Mouse (Mus musculus) hindbrain, embryonic 16.5 days (tissue): ENCODE results near the gene Zmiz1. TPM values are rescaled to one million over a fixed set of nuclear protein-coding genes. Genes with fewer than 3 reads are reported as not detected.

Experiments used
- ATAC-seq: fragments of 200-750 bp; cut with Nextera tagmentation; 2 replicates; pipeline ENCODE4 v1.8.0; 2017; ENCODE audit warnings: moderate TSS enrichment, moderate library complexity
- H3K27ac ChIP-seq: fragments of 300-500 bp; sonication (generic); 2 replicates; pipeline ENCODE4 v1.5.1; 2014; ENCODE audit warnings: low read depth, mild to moderate bottlenecking, control low read depth, low read length, moderate library complexity
- H3K27me3 ChIP-seq: fragments of 300-500 bp; sonication (generic); replicated peaks from 2 replicates; pipeline ENCODE4 v1.6.1; 2014; ENCODE audit warnings: low read length; ENCODE audit not compliant: control insufficient read depth, insufficient read depth
- H3K36me3 ChIP-seq: fragments of 300-500 bp; sonication (generic); 2 replicates; pipeline ENCODE4 v1.6.1; 2014; ENCODE audit warnings: mild to moderate bottlenecking, low read length, moderate library complexity, mixed read lengths; ENCODE audit not compliant: control insufficient read depth, insufficient read depth
- H3K4me1 ChIP-seq: fragments of 300-500 bp; sonication (generic); 2 replicates; pipeline ENCODE4 v1.6.1; 2014; ENCODE audit warnings: low read depth, low read length; ENCODE audit not compliant: control insufficient read depth, insufficient read depth
- H3K4me2 ChIP-seq: fragments of 300-500 bp; sonication (generic); 2 replicates; pipeline ENCODE4 v1.6.1; 2014; ENCODE audit warnings: mild to moderate bottlenecking, low read length, control low read depth, moderate library complexity
- H3K4me3 ChIP-seq: fragments of 300-500 bp; sonication (generic); 2 replicates; pipeline ENCODE4 v1.5.1; 2014; ENCODE audit warnings: mild to moderate bottlenecking, low read length, control low read depth, moderate library complexity
- H3K9ac ChIP-seq: fragments of 300-500 bp; sonication (generic); 2 replicates; pipeline ENCODE4 v1.6.1; 2014; ENCODE audit warnings: low read depth, mild to moderate bottlenecking, control low read depth, low read length, moderate library complexity
- H3K9me3 ChIP-seq: fragments of 300-500 bp; sonication (generic); 2 replicates; pipeline ENCODE4 v1.6.1; 2014; ENCODE audit warnings: mild to moderate bottlenecking, low read length, moderate library complexity; ENCODE audit not compliant: control insufficient read depth
- WGBS: fragments of 180-500 bp; shearing (Covaris S2); extraction: QIAGEN DNeasy Blood & Tissue Kit; methylation state at CpG from one replicate; pipeline ENCODE4 v1.1.7; 2014; 5-methylcytosine and 5-hydroxymethylcytosine counted together
- polyA plus RNA-seq: library from polyadenylated mRNA; unstranded; fragments of >200 nt; fragmentation: Nextera tagmentation; extraction: Ambion mirVana; gene quantifications from 2 replicates; pipeline ENCODE4 v1.2.1, GENCODE M21; 2015

The Zmiz1 gene
- polyA plus RNA-seq, 1 experiment from 2014 or later: 50.4 TPM

DNA sequence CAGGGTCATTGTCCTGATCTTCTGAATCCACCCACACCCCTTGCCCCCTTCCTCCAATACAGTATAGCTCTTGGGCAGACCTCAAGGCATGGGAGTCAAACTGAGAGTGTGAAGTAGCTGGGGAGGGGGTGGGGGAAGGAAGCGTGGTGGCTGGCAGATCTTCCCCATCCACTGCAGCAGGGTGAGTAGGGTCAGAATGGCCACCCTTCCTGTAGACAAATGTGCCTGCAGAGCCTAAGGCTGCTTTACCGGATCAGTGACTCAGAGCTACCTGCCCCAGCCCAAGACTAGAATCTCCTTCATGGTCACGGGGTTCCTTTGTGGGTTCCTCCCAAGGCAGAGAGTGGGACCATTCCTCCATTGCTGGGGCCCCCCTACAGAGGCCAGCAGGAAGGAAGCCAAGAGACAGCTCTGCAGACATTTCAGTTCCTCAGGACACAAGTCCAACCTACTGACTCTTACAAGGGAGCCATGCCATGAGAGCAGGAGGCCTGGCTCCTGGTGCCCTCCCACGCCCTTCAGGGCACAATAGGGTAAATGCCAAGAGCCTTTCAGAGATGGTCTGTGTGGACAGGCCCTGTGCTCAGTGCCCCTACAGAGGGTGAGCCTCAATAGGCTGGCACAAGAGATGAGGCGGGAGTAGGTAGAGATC lies 169.6 kb downstream of the Zmiz1 start:
- Histone ChIP-seq H3K27ac (peak overlapping the region; percentile 24; the same call in 1 of the 2 replicates), H3K9me3 (no peaks in the 10 kb centered on the region), H3K4me3 (no peak overlapping the region), H3K9ac (no peak overlapping the region), H3K4me1 (peaks cover 32% of the 10 kb centered on the region), H3K36me3 (no peaks in the 10 kb centered on the region), H3K27me3 (no peaks in the 10 kb centered on the region), H3K4me2 (no peak overlapping the region)
- no peak for ATAC-seq
- 94% methylated on average over 5 of the region's 5 CpGs for WGBS

DNA sequence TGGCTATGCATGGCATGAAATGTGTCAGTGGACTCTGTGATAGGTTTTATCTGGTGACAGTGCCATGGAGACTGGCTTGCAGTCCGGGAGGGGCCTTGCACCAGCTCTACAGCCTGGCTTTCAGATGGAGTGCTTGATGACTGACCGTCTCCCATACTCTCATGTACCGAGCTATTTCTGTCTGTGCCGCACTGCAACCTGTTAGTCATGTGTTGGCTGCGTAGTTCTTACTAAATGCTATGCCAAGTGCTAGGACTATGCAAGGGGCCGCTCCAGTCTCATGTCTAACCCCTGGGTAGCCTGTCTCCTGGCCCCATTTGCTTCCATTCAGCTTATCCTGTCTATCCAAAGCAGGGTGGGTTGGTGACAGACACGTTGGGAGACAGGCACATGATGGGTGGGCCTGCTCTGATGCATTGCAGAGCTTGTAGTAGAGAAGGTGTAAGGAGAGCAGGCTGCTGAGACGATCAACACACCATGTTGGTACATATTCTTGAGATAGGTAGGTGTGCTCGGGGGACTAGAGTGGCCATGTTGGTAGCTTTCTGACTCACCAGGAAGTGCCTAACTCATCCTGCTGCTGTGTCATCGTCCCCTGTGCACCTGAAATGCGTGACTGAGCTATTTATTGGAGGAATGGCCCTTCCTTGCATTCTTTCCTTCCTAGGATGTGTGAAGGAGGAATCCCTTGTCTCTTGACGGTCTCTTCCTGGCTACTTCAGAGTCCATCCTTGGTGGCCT lies 171.1 kb downstream of the Zmiz1 start:
- H3K9me3 ChIP-seq: no peaks in the 10 kb centered on the region
- no peak overlapping the region for H3K9ac ChIP-seq
- H3K27ac ChIP-seq: peak overlapping the region; percentile 35; the same call in 1 of the 2 replicates
- H3K27me3 ChIP-seq: no peaks in the 10 kb centered on the region
- ATAC-seq: no peak
- H3K4me3 ChIP-seq: no peak overlapping the region
- H3K4me2 ChIP-seq: no peak overlapping the region
- H3K36me3 ChIP-seq: no peaks in the 10 kb centered on the region
- 92% methylated on average over 12 of the region's 12 CpGs for WGBS
- H3K4me1 ChIP-seq: peaks cover 36% of the 10 kb centered on the region

DNA sequence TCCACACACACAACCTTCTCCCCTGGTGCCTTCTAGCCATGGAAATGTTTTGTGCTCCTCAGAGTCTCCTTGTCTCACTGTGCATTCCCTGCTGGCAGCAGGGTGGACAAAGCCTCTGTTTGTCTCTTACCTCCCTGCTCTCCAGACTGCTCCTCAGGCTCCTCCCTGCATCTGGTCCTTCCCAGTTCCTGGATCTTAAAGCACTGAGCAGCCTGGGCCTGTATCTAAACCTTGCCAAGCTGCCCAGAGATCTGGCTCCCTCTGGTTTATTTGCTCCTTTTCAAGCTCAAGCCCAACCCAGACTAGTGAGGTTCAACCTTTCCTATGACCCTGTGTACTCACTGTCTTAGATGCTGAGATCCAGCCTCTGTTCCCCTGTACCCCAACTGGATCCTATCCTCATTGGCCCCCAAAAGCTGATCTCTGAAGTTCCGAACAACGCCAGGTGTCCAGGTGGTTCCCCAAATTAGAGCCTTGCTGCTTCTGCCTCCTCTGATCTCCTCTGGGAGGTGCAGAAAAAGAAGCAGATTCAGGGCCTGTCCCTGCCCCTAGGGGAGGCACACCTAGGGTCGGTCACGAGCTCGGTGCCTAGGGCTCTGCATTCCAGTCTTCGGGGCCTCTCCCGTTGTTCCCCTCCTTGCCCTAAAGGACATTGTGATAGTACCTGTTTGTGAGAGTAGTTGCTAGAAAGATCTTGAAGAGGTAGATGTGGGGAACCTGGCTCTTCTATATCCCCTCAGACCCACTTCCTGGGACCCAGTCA lies 171.8 kb downstream of the Zmiz1 start:
- no peaks in the 10 kb centered on the region for H3K36me3 ChIP-seq
- no peak for ATAC-seq
- H3K27me3 ChIP-seq: no peaks in the 10 kb centered on the region
- H3K9ac ChIP-seq: no peak overlapping the region
- H3K4me2 ChIP-seq: no peak overlapping the region
- H3K27ac ChIP-seq: peak overlapping the region; percentile 35; the same call in 1 of the 2 replicates
- WGBS: 86% methylated on average over 7 of the region's 7 CpGs
- H3K4me1 ChIP-seq: peaks cover 44% of the 10 kb centered on the region
- no peaks in the 10 kb centered on the region for H3K9me3 ChIP-seq
- no peak overlapping the region for H3K4me3 ChIP-seq

DNA sequence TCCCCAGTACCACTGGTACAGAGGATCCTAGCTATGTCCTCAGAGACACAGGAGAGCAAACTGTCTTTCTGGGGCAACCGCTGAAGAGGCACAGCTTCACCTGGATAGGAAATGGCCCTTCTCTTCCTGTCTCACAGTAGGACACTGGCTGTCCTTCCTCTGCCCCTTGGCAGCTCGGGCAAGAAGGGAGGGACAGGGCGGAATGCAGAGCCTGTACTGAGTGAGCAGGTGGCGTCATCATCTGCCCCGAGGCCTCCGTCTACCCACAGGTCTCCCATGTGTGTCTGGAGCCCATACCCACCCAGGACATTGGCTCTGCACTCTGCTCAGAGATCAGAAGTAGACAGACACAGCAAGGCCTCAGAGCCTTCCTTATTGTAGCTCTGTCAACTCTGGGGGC lies 172.5 kb downstream of the Zmiz1 start:
- Histone ChIP-seq H3K4me3 (no peak overlapping the region), H3K9me3 (no peaks in the 10 kb centered on the region), H3K4me2 (no peak overlapping the region), H3K27ac (no peak overlapping the region), H3K9ac (no peak overlapping the region), H3K4me1 (peaks cover 51% of the 10 kb centered on the region), H3K36me3 (no peaks in the 10 kb centered on the region), H3K27me3 (no peaks in the 10 kb centered on the region)
- ATAC-seq: no peak
- WGBS: 67% methylated on average over 6 of the region's 6 CpGs

DNA sequence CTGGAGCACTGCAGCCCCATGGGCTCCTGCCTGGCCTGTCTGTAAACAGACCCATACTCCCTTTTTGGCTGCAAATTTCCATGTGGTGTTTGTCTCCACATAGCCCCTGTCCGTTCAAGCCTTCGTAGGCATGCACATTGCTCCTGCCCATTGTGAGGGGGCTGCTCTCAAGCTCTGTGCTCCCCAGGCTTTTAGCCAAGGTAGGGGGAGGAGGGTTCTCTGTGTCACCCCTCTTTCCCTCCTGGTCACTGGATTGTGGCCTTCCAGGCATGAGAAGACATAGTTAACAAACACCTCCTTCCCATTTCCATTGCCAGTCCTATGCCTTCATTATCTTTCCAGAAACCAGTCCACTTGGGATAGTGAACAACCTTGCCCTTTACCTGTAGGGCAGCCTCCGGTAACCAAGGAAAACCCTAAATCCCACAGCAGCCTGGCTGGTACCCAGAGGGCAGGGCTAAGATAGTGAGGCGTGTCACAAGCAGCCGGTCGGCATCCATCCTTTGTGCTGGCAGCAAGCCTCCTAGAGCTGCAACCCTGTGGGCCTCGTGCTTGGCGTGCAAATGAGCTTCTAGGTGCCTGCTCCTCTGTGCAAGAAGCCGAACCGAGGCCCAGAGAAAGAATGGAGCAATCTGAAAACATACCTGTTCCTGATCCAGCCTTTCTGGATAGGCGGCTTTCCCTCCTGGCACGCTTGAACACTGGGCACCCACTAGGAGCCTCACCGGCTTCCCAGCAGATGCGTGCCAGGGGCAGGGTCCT lies 174.7 kb downstream of the Zmiz1 start:
- peak overlapping the region; percentile 6; the same call in 1 of the 2 replicates for H3K9ac ChIP-seq

DNA sequence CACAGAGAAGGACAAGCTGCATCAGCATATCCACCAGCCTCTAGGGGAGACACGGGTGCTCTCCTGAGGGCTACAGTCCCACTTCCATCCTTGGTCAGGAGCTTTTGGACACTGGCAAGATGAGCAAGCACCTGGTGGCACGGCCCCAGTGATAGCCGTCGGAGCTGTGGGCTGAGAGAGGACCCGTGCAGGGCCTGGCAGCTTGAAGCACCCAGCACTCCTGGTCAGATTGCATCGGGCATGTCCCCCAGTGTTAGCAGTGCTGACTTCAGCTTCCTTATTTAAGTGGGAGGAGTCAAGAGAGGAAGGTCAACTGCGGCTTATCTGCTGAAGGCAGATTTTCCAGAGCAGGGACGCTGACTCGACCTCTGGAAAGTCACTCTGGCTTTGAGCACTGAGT lies 175.3 kb downstream of the Zmiz1 start:
- H3K4me1 ChIP-seq: peaks cover 50% of the 10 kb centered on the region
- 0 out of 2 replicates have a peak, but pooled peaks have one; percentile 1 for ATAC-seq
- no peaks in the 10 kb centered on the region for H3K27me3 ChIP-seq

More for the DNA sequence above, 174.7 kb downstream of the Zmiz1 start:
- Histone ChIP-seq H3K4me1 (peaks cover 52% of the 10 kb centered on the region), H3K36me3 (peaks cover 9% of the 10 kb centered on the region; the same call in 1 of the 2 replicates), H3K27ac (peak overlapping the region; percentile 74), H3K27me3 (no peaks in the 10 kb centered on the region), H3K9me3 (no peaks in the 10 kb centered on the region), H3K4me2 (no peak overlapping the region), H3K4me3 (no peak overlapping the region)
- 34% methylated on average over 14 of the region's 14 CpGs for WGBS
- peak; percentile 60; the same call in 1 of the 2 replicates for ATAC-seq

DNA sequence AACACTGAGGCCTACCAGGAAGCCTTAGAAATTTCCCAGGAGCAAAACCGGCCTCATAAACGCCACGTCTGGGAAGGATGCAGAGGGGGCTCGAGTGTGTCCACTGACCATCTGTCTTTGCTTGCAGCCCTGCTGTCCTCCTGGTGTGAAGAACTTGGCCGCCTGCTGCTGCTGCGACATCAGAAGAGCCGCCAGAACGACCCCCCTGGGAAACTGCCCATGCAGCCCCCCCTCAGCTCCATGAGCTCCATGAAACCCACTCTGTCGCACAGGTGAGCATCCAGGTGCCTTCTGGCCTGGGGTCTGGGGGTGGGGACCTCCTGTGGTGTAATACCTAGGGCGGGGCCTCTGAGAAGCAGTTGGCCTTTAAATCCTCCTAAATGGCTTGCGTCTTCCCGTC lies 176.8 kb downstream of the Zmiz1 start:
- Histone ChIP-seq H3K27ac (peak overlapping the region; percentile 71), H3K4me1 (peaks cover 47% of the 10 kb centered on the region), H3K9me3 (no peaks in the 10 kb centered on the region), H3K36me3 (peaks cover 9% of the 10 kb centered on the region; the same call in 1 of the 2 replicates), H3K27me3 (no peaks in the 10 kb centered on the region), H3K4me2 (no peak overlapping the region), H3K4me3 (no peak overlapping the region), H3K9ac (0 out of 2 replicates have a peak overlapping the region, but pooled peaks have one; percentile 4)
- 46% methylated on average over 12 of the region's 12 CpGs for WGBS
- ATAC-seq: no peak

More for the DNA sequence above, 175.3 kb downstream of the Zmiz1 start:
- Histone ChIP-seq H3K36me3 (peaks cover 9% of the 10 kb centered on the region; the same call in 1 of the 2 replicates), H3K9me3 (no peaks in the 10 kb centered on the region), H3K27ac (peak overlapping the region; percentile 74), H3K9ac (no peak overlapping the region), H3K4me3 (no peak overlapping the region), H3K4me2 (no peak overlapping the region)
- 69% methylated on average over 9 of the region's 9 CpGs for WGBS

DNA sequence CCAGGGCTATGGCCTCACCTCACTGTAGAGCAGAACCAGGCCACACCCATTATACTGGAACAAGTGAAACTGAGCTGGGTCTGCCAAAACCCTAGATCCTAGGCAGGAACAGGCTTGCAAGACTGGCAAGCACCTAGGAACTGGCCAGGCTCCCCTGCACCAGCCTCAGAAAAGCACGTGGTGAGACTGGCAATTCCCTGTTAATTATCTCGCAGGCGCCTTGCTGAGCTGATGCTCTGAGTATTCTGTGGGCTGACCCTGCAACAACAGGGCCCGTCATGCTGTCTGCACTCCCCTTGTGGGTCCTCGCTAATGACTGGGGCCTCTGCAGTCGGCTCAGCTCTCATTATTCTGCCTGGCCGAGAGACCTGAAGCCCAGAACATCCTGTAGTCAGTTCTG lies 177.3 kb downstream of the Zmiz1 start:
- ATAC-seq: peak; percentile 59
- Histone ChIP-seq H3K27ac (peak overlapping the region; percentile 71), H3K9ac (0 out of 2 replicates have a peak overlapping the region, but pooled peaks have one; percentile 9), H3K4me3 (no peak overlapping the region), H3K36me3 (peaks cover 9% of the 10 kb centered on the region; the same call in 1 of the 2 replicates), H3K9me3 (no peaks in the 10 kb centered on the region), H3K4me1 (peaks cover 46% of the 10 kb centered on the region), H3K27me3 (no peaks in the 10 kb centered on the region), H3K4me2 (no peak overlapping the region)
- WGBS: 25% methylated on average over 7 of the region's 7 CpGs
